Mouse (Mus musculus) layer of hippocampus, adult 2 months (tissue): ENCODE data around the gene Prss57. TPM values are rescaled to one million over a fixed set of nuclear protein-coding genes. Genes with fewer than 3 reads are reported as not detected.
A peak's percentile ranks its signal among the peaks of the same experiment; 100 is the strongest.

Experiments used
- DNase-seq, 2 experiments: peaks; one replicate each; pipeline ENCODE4 v3.0.0; 2022; ENCODE audit warnings: low spot score in 2 of 2
- H3K27ac ChIP-seq: fragments of 200-600 bp; 2 replicates; pipeline ENCODE4 v1.8.1; 2022
- H3K4me3 ChIP-seq: fragments of 200-600 bp; 2 replicates; pipeline ENCODE4 v1.8.1; 2022; ENCODE audit warnings: mild to moderate bottlenecking
- CTCF ChIP-seq: fragments of 200-600 bp; conservative IDR thresholded peaks from 2 replicates; pipeline ENCODE4 v1.8.1; 2022; ENCODE audit warnings: antibody characterized with exemption, mild to moderate bottlenecking, moderate library complexity
- total RNA-seq, 2 experiments: library from RNA; stranded (reverse); gene quantifications; 2 replicates each; pipeline ENCODE4 v1.2.3; 2021

The Prss57 gene
- total RNA-seq, 2 experiments from 2014 or later = 0.26 to 0.37 TPM

DNA sequence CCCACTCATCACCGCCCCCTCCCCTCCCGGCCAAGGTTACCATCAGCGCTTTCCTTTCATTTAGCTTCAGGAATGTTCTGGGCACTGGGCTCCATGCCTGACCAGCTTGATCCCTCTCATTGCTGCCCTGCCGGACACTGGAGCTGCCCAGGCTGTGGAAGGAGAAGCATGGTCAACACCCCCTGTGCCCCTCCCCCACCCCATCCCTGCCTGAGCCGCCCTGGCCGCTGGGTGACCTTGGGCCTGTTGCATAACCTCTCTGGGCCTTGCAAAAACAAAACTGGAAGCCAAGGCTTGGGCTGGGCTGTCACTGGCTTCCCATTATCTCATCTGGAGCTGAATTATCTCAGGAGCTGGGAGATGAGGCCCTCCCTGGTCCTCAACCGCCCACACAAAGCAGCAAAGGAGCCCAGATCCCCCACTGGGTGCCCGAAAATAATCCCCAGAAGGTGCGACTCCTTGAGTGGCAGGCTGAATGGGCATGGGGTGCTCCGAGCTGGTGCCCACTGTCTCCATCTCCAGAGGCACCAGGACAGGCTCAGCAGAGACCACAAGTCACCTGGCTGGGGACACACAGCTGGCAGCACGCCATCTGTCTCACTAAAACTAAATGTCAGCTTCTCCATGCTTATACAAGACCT, 11.7 kb upstream of the Prss57 start:
- Histone ChIP-seq H3K27ac (peak overlapping the region; percentile 97), H3K4me3 (peak overlapping the region; percentile 9; the same call in 1 of the 2 replicates)
- DNase-seq = no peak
- no peak for TF ChIP-seq CTCF

DNA sequence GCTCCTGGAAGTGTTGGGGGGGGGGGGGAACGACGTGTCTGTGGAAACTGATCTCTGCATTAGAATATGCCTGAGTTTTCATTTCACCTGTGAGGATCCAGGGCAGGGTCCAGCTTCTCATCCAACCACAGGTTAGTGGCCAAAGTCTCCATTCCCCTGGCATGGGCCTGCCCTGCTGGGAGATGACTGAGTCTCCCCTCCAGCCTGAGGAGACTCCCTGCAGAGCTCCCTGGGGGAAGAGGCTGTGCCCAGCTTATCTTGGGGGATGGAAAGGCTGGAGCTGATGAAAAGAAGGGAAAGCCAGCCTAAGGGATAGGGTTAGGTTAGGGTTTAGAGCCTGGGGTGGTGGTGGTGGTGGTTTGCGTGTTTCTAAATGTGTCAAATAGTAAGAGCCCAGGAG, 11.1 kb upstream of the Prss57 start:
- DNase-seq = no peak
- H3K27ac ChIP-seq = peak overlapping the region; percentile 97
- TF ChIP-seq CTCF = no peak
- H3K4me3 ChIP-seq = peak overlapping the region; percentile 9; the same call in 1 of the 2 replicates

DNA sequence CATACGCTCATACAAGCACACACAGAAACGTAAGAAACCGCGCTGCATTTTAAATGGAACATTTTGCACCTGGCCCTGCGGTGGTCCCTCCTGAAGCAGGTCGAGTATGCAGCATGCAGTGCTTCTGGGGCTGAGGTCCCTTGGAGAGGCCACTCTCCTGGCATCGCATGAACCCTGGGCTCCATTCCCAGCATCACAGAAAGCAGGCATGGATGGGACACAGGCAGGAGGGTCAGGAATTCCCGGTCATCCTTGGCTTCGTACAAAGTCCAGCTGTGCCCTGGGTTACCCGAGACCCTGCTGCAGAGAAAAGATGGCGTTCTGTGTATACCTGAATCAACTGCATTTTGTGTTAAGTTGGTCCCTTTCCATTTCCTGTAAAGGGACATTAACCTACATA, 9.7 kb upstream of the Prss57 start:
- H3K27ac ChIP-seq = peak overlapping the region; percentile 97
- no peak for DNase-seq
- H3K4me3 ChIP-seq = peak overlapping the region; percentile 11; the same call in 1 of the 2 replicates
- no peak for TF ChIP-seq CTCF

DNA sequence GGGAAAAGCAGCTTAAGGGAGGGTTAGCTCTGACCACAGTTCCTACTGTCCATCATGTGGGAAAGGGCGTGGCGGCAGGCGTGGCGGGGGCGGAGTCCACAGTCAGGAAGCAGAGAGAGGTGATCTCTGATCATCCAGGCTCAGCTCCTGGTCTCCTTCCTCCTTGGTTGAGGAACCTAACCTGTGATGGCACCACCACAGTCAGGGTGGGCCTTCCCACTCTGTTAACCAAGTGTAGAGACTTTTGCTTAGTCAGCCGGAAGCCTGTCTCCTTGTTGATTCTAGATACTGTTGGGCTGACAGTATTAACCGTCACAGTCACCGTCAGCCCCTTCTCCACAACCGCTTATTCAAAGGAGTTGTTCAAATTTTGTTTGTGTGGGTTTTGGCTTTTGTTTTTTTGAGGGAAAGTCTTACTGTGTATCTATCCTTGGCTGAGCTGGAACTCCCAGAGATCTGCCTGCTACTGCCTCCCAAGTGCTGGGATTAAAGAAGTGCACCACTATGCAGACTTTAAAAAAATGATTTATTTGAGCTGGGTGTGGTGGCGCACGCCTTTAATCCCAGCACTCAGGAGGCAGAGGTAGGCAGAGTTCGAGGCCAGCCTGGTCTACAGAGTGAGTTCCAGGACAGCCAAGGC, 7.6 kb upstream of the Prss57 start:
- H3K4me3 ChIP-seq = no peak overlapping the region
- DNase-seq = no peak
- H3K27ac ChIP-seq = peak overlapping the region; percentile 59; the same call in 1 of the 2 replicates
- no peak for TF ChIP-seq CTCF

DNA sequence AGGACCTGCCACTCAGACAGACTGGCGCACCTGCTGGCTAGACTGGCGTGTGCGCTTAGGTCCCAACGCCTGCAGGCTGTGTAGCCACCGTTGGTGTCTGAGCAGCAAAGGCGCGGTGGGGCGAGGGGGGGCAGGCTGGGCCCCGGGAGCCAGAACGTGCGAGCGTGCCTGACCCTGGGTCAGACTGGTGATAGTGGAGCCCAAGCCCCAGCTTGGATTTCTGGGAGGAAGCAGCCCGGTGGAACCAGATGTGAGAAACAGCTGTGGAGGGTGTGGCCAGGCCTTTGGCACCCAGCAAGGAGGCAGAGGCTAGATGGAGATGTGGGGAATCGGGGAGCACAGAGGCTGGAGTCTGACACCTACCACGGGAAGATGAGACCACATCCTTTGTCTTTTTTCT, 6.6 kb upstream of the Prss57 start:
- peak overlapping the region; percentile 76 for H3K27ac ChIP-seq
- TF ChIP-seq CTCF = no peak
- no peak for DNase-seq
- peak overlapping the region; percentile 23; the same call in 1 of the 2 replicates for H3K4me3 ChIP-seq

DNA sequence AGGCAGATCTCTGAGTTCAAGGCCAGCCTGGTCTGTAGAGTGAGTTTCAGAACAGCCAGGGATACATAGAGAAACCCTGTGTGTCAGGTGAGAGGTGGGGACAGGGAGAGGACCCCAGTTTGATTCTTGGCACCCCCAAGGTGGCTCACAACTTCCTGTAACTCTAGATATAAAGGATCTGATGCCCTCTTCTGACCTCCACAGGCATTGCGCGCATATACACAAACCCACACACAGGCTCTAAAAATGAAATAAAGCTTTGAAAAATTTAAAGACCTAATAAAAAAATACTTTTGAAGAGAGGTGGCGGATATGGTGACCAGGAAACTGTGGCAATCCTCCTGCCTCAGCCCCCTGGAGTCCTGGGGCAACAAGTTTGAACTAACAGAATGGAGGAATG, 5.1 kb upstream of the Prss57 start:
- peak; percentile 65 for TF ChIP-seq CTCF
- DNase-seq = no peak
- Histone ChIP-seq H3K4me3 (no peak overlapping the region), H3K27ac (no peak overlapping the region; the same call in 1 of the 2 replicates)

DNA sequence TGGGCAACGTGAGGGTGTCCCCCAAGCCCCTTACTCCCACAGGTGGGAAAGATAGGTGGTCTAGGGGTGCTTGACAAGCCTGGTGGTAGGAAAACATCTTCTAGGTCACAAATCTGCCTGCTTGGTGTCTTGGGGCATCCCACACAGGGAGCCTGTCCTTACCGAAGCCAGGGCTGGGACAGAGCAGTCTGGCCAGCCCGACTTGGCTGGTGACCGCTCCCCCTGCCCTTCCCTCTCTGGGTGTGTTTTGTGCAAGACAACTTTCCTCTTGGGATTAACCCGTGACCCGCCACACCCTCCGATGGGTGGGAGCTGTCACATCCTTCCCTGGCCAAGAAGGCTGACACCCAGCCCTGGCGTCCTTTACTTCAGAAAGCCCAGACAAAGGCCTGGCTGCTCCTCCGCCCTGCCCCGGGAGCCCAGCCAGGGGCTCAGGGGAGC, 3.8 kb upstream of the Prss57 start:
- no peak for DNase-seq
- peak overlapping the region; percentile 99 for H3K27ac ChIP-seq
- no peak for TF ChIP-seq CTCF
- H3K4me3 ChIP-seq = peak overlapping the region; percentile 66

DNA sequence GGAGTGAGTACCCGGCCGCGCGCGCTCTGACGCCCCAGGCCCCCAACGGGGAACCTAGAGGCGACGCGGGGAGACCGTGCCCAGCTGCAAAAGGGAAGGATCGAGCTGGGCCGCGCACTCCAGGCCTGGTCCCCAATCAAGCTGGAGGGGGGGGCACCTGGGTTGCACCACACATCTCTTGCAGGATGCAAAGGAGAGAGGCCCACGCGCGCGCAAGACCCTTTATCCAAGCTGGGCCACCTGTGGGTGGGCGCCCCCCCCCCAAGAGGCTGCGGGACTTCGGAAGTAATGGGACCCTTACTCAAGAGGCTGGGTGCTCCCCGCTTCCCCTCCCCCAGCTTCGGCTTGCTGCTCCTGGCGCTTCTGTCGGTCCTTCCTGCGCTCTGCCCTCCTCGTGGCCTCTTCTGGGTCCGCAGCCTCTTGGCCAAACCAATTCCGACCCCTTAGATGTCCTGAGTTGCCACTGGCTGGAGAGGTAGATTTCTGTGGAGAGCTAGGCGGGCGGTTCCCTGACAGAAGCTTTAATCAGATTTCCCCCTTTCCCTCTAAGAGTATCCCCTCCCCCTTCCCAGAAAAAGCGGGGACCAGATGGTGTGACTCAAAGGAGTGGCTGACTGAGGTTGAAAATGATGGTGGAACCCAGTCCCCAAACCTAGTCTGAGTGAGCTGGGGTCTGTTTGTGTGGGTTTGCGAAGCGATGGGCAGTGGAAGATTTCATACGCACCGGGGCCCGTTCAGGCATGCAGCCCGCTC, 3.2 kb upstream of the Prss57 start:
- DNase-seq = peak; percentile 78
- TF ChIP-seq CTCF = no peak
- H3K4me3 ChIP-seq = peak overlapping the region; percentile 66
- H3K27ac ChIP-seq = peak overlapping the region; percentile 99

DNA sequence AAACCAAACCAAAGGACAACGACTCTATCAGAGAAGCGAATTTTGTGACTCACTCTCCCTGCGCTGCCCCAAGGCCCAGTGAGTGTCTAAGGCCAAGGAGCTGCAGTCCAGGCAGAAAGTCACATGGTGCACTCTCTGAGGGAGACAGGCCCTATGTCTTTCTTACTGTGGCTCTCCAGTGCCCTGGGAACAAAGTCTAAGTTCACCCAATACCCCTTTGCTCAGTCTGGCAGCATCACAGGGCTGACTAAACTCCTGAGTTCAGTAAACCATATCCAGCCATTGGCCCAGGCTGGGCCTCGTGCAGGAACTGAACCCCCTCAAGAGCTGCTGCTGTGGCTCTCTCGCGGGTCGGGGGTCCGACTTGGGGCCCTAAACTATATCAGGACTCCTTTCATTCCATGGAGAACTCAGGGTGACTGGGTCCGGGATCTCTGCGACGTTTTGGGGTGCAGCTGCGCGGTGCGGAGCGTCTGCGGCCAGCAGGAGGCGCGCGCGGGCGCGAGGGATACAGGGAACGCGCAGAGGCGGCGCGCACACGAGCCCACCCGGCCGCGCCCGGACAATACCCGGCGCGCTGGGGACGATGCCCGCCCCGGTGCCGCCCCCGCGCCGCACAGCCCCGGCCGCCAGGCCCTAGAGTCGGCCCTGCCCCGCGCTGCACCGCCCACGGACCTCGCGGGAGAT, 2.4 kb upstream of the Prss57 start, which contains the start of gene Palm:
TSS of gene Palm (plus strand) at position 522 of the 687 bp plus-strand sequence.
- H3K4me3 ChIP-seq = peak within 1 kb of the TSS; percentile 66
- TF ChIP-seq CTCF = peak; percentile 91
- DNase-seq = peak; percentile 71 to 88

DNA sequence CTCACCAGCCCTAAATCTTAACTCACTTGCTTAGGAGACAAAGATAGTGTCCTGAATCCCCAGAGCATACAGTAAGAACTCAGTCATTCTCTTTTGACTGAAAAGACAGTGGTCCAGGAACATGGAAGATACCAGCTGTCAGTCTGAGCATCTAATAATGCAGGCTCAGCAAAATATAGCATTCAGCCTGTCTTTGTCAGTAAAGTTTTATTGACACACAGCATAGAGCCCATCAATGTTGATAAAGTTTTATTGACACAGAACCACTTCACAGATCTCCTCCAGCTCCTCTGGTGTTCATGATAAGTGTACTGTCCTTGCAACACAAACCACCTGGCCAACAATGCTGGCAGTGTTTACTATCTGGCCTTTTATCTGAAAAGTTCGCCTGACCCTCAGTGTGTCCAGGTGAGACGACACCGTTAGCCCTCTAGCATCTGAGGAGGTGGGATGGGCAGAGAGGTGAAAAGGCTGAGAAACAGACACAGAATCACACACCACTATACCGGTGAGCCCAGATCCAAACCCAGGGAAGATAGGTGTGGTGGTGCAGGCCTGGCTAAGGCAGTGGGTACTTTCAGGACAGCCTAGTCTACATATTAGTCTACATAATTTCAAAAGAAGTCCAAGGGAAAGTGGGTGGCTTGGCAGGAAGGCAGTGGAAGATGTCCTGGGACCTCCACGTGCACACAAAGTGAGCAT, 1.7 kb upstream of the Prss57 start:
- no peak for DNase-seq
- TF ChIP-seq CTCF = no peak
- H3K4me3 ChIP-seq = peak overlapping the region; percentile 66; the same call in 1 of the 2 replicates
- H3K27ac ChIP-seq = peak overlapping the region; percentile 99

More for the DNA sequence above, 2.4 kb upstream of the Prss57 start, which contains the start of gene Palm:
- H3K27ac ChIP-seq = peak within 1 kb of the TSS; percentile 99

DNA sequence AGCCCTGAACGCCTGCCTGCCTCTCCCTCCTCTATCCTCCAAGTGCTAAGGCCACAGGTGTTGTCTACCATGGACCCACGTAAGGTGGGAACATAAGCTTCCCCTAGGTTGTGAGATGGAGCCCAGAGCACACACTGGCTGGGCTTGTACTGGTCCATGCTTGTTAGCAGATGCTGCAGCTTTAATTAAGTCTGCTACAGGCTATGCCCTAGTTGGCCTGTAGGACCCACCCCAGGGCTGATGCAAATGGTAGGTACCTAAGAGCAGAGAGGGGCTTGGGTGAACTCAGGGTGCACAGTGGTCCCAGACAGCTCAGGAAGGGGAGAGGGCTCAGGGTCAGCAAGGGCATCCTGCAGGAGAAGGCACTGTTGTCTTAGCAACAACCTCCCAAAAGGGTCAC, 1.2 kb downstream of the Prss57 start:
- TF ChIP-seq CTCF = no peak
- no peak overlapping the region for H3K27ac ChIP-seq
- no peak for DNase-seq

More for the DNA sequence above, 1.2 kb downstream of the Prss57 start:
- H3K4me3 ChIP-seq = no peak overlapping the region
